Mouse (Mus musculus) urinary bladder, postnatal 25 days (tissue): Measurements from ENCODE around the gene Vasn.

Source experiments
- DNase-seq: peaks from one replicate; pipeline ENCODE4 v3.0.0; 2022; ENCODE audit warnings: low spot score

The Vasn gene

GRCm38 (mm10) chr16:4643670-4644419 lies 4.1 kb downstream of the Vasn start:
- peak; percentile 61 for DNase-seq

- no peak for DNase-seq
Measured at GRCm38 (mm10) chr16:4645867-4646266, 6.1 kb downstream of the Vasn start.

DNA sequence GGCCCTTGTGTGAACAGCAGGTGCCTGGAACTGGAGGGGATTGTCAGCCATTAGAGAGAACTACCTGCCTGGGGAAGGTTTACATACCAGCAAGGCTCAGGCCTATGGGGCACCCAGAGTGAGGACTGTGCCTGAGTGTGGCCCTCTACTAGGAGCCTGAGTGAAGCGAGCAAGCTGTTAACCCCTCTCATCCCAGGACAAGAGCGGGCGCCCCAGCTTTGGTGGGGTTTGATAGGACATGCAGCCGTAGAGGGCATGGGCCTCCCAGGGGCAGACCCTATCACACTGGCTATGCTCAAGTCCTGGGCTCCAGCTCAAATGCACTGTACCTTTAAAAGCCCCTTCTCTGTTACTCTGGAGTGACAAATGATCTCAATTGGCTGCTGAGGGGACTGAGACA lies 7.1 kb downstream of the Vasn start:
- DNase-seq: no peak

DNA sequence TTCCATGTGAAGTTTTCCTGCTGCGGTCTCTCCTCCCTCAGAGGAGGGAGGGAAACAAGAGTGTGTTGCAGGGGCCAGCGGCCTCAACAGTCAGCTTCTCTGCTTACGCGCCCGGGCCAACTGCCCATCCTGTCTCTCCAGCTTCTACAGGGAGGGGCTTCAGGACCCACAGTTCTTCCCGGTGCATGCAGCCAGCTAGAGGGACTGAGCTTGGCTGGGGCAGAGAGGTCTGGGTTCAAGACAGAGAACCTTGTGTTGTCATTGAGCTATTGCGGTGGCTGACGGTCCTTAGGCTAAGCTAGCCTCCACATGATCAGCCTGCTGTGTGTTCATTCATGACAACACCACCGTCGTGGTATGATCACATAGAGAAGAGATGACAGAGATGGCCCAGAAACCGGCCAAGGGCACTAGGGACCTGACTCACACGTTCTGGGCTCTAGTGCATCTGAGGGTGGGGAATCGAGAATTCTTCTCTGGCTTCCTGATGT lies 8.0 kb downstream of the Vasn start:
- no peak for DNase-seq

DNA sequence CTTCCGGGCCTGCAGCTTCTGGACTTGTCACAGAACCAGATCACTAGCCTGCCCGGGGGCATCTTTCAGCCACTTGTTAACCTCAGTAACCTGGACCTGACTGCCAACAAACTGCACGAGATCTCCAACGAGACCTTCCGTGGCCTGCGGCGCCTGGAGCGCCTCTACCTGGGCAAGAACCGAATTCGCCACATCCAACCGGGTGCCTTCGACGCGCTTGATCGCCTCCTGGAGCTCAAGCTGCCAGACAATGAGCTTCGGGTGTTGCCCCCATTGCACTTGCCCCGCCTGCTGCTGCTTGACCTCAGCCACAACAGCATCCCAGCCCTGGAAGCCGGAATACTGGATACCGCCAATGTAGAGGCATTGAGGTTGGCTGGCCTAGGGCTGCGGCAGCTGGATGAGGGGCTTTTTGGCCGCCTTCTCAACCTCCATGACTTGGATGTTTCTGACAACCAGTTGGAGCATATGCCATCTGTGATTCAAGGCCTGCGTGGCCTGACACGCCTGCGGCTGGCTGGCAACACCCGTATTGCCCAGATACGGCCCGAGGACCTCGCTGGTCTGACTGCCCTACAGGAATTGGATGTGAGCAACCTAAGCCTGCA lies 8.8 kb downstream of the Vasn start:
- DNase-seq: no peak

DNA sequence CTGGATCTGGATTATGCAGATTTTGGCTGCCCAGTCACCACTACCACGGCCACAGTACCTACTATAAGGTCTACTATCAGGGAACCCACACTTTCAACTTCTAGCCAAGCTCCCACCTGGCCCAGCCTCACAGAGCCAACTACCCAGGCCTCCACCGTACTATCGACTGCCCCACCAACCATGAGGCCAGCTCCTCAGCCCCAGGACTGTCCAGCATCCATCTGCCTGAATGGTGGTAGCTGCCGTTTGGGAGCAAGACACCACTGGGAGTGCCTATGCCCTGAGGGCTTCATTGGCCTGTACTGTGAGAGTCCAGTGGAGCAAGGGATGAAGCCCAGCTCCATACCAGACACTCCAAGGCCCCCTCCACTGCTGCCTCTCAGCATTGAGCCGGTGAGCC lies 9.5 kb downstream of the Vasn start:
- no peak for DNase-seq

DNA sequence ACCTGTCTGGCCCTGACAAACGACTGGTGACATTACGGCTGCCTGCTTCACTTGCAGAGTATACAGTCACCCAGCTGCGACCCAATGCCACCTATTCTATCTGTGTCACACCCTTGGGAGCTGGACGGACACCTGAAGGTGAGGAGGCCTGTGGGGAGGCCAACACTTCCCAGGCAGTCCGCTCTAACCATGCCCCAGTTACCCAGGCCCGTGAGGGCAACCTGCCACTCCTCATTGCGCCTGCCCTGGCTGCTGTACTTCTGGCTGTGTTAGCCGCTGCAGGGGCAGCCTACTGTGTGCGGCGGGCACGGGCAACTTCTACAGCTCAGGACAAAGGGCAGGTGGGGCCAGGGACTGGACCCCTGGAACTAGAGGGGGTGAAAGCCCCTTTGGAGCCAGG lies 10.0 kb downstream of the Vasn start:
- no peak for DNase-seq

GRCm38 (mm10) chr16:4650161-4650560 lies 10.4 kb downstream of the Vasn start:
- no peak for DNase-seq

GRCm38 (mm10) chr16:4651081-4651480 lies 11.3 kb downstream of the Vasn start:
- no peak for DNase-seq

DNA sequence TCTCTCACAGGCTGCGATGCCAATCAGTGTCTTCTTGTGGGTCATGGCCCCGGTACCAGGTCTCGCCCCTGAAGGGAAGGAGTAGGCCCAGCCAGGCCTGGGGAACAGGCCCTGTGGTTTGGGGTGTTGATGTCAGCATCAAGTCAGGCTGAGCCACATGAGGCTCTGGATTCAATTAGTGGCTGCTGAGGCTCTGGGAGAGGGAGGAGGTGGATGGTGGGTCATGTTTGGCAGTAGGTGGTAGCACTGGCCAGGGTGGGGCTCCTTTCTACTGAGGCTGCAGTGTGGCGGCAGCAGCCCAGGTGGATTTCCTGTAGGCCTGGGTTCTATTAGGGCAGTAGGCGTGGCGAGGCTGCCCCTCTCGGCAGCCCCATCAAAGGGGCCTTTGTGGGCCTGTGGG lies 11.9 kb downstream of the Vasn start:
- DNase-seq: no peak

GRCm38 (mm10) chr16:4652707-4653416 lies 13.1 kb downstream of the Vasn start:
- DNase-seq: no peak

GRCm38 (mm10) chr16:4654706-4655105 lies 15.0 kb downstream of the Vasn start:
- no peak for DNase-seq

GRCm38 (mm10) chr16:4655251-4655734 lies 15.6 kb downstream of the Vasn start:
- DNase-seq: no peak

DNA sequence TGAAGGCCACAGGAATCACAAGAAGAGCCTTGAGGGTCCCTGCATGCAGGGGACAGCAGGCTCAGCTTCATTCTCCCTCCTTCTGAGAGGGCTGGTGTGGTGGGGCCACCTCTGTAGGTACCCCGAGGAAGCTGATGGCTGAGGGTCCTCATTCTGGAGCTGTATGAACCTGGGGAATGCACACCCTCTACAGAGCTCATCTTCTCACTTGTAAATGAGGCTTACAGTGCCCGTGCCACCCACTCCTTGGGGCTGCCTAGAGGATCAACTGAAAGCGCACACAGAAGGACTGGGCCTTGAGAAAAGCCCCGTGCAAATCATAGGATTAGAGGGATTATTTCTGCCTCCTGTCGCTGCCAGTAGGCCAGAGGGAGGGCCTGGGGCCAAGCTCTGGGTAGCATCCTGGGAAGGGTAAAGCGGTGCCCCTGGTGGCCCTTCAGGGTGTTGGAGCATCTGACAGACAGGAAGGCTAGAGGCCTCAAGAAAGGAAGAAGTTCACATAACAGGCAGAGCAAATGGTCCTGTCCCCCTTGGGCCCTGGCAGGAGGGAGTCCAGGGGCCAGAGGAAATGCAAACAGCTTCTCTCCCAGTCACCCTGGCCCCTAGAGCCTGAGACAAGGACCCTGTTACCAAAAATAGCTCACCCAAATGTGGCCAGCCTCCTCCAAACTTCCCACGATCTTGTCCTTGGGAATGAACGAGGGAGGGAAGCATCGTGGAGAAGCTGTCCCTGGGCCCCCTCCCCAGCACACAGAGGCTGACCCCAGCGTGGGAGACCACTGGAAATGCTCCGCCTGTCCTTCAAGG lies 16.2 kb downstream of the Vasn start:
- no peak for DNase-seq

DNA sequence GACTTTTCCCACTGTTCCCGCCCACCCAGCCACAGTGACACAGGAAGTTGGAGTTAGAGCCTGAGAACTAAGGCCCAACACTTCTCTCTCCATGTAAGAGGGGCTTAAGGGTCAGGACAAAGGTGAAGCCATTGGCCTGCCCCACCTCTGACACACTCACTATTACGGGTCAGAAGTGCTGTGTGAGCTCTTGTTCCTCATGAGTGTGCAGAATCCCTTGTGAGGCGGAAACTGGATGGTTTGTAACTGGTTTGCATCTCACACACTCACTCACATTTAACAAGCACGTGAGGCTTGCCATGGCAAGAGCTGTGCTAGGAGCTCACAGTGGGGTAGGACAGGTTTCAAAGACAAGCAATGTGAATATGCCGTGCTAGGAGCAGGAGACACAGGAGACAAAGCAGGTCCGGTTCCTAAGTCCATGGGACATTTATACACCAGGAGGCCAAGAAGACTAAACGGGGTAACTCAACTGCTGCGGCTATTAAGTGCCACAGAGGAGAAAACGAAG lies 16.9 kb downstream of the Vasn start:
- no peak for DNase-seq

DNA sequence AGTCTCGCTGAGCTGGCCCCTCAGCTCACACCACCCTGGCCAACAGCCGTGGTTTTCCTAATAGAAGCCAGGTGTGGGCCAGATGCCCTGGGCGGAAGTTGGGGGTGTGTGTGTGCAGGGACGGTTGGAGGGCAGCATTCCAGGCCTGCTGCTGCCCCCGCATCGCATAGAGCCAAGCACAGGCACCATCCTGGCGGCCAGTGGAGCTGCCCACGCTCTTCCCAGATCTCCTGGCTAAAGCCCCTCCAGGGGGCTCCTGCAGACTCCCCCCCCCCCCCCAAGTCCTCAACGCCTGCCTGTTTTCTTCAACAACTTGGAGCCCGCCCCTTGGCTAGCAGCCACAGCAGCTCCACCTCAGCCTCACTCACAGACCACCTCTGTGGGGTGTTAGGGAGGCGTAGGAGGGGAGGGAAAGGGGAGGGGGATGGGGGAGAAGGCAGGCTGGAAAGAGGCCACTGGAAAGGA lies 19.1 kb downstream of the Vasn start:
- no peak for DNase-seq

DNA sequence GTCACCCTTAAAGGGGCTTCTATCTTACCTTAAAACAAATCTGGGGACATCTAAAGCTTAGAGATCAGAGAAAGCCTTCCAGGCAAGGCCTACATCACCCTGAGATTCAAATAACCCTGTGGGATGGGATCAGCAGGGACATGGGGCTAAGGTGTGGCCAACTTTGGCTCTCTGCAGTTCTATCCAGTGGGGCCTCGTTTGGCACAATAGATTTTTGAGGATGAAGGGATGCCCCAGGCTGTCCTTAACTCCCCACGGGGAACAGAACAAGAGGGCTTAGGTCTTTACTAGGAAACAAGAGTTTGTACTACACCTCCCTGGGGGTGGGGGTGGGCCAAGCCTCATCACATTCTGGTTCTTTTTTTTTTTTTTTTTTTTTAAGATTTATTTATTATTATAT lies 19.6 kb downstream of the Vasn start:
- no peak for DNase-seq

DNA sequence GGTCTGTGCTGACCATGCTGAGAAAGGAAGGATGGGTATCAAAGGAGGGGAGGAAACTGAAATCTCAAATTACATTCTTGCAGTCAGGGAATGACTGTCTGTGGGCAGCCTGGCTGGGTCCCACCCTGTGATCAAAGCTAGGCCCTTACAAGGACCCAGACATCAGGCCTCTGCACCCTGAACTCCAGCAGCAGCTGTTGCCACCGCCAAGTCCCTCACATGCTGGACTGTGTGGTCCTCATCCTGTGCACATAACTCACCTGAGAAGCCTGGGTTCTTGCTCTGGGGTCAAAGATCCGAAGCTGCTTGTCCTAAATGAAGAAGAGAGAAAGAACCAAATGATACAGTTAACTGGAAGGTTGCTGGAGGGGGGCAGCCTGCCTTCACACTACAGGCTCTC lies 21.9 kb downstream of the Vasn start:
- DNase-seq: no peak

DNA sequence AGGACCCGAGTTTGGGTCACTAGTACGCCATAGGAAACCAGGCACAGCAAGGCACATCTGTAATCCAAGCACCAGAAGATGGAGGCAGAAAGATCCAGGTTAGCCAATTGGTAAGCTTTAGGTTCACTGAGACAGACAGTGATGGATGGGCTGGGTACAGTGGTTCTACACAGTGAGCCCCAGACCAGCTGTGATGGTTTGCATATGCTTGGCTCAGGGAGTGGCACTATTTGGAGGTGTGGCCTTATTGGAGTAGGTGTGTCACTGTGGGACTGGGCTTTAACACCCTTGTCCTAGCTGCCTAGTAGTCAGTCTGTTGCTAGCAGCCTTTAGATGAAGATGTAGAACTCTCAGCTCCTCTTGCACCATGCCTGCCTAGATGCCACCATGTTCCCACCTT lies 24.1 kb downstream of the Vasn start:
- no peak for DNase-seq

DNA sequence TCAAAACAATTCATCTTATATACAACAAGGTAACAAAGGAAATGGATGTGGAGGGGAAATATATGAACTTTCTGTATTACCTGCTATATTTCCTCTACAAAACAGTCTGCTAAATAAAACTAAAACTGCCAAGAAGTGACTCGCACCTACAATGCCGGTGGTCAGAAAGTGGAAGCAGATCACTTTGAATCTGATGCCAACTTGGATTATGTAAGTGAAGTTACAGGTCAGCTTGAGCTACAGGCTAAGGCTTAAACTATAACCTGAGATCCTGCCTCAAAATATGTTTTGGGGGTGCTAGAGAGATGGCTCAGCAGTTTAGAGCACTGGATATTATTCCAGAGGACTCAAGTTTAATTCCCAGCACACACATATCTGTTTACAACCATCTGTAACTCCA lies 26.0 kb downstream of the Vasn start:
- DNase-seq: no peak

DNA sequence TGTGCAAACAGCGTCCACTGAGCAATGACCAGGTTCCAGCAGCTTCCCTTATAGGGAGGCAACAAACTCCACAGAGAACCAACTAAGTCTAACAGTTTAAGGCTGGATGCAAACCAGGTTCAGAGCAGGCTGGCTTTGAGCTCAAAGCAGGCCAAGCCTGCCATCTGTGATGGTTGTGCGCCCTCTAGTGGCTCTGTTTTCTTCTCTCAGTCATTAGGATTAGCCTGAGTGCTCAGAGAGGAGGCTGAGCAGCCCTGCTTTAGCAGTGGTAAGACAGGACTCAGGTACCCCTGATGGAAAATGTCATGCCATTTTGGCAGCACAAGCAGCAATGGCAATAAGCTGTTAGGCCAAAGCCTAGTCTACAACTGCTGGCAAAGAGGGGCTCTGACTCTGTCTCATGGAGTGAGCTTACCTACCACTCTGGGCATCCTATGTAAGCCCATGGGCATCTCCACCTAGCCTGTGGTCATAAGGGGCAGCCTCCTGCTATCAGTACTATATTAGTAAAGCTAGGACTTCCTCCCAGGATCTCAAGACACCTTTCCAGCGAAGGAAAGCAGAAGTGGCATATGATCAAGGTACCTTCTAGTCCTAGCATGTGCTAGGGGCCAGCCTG lies 27.6 kb downstream of the Vasn start:
- peak; percentile 89 for DNase-seq
